Mouse (Mus musculus) hindbrain, embryonic 11.5 days (tissue): Measurements from ENCODE around the gene Rnf224. TPM values are rescaled to one million over a fixed set of nuclear protein-coding genes. Genes with fewer than 3 reads are reported as not detected.

ENCODE experiments used
- ATAC-seq: fragments of 200-750 bp; cut with Nextera tagmentation; 2 replicates; pipeline ENCODE4 v1.8.0; 2017; ENCODE audit warnings: mild to moderate bottlenecking, moderate TSS enrichment, moderate library complexity; ENCODE audit not compliant: low FRiP score
- DNase-seq: peaks from one replicate; pipeline ENCODE4 v3.0.0-alpha.2; 2015; ENCODE audit warnings: low spot score
- H3K27ac ChIP-seq: fragments of 300-500 bp; sonication (generic); 2 replicates; pipeline ENCODE4 v1.5.1; 2014; ENCODE audit warnings: mild to moderate bottlenecking, low read depth, low read length
- H3K27me3 ChIP-seq: fragments of 300-500 bp; sonication (generic); 2 replicates; pipeline ENCODE4 v1.6.1; 2014; ENCODE audit warnings: mild to moderate bottlenecking, low read length, moderate library complexity, mixed read lengths; ENCODE audit not compliant: control insufficient read depth, insufficient read depth
- H3K36me3 ChIP-seq: fragments of 300-500 bp; sonication (generic); 2 replicates; pipeline ENCODE4 v1.6.1; 2014; ENCODE audit warnings: mild to moderate bottlenecking, low read length, moderate library complexity, mixed read lengths; ENCODE audit not compliant: control insufficient read depth, insufficient read depth
- H3K4me1 ChIP-seq: fragments of 300-500 bp; sonication (generic); replicated peaks from 2 replicates; pipeline ENCODE4 v1.6.1; 2014; ENCODE audit warnings: low read length, mixed read lengths; ENCODE audit not compliant: control insufficient read depth, insufficient read depth
- H3K4me2 ChIP-seq: fragments of 300-500 bp; sonication (generic); replicated peaks from 2 replicates; pipeline ENCODE4 v1.6.1; 2014; ENCODE audit warnings: mild to moderate bottlenecking, low read depth, low read length
- H3K4me3 ChIP-seq: fragments of 300-500 bp; sonication (generic); 2 replicates; pipeline ENCODE4 v1.5.1; 2014; ENCODE audit warnings: low read depth, low read length
- H3K9ac ChIP-seq: fragments of 300-500 bp; sonication (generic); 2 replicates; pipeline ENCODE4 v1.6.1; 2014; ENCODE audit warnings: low read depth, low read length
- H3K9me3 ChIP-seq: fragments of 300-500 bp; sonication (generic); 2 replicates; pipeline ENCODE4 v1.6.1; 2016; ENCODE audit warnings: low read length; ENCODE audit not compliant: control insufficient read depth
- WGBS: fragments of 180-500 bp; shearing (Covaris S2); extraction: QIAGEN DNeasy Blood & Tissue Kit; methylation state at CpG from one replicate; pipeline ENCODE4 v1.1.7; 2014; 5-methylcytosine and 5-hydroxymethylcytosine counted together
- polyA plus RNA-seq: library from polyadenylated mRNA; unstranded; fragments of >200 nt; fragmentation: Nextera tagmentation; extraction: Ambion mirVana; gene quantifications from 2 replicates; pipeline ENCODE4 v1.2.1, GENCODE M21; 2014

The Rnf224 gene
- polyA plus RNA-seq, 1 experiment from 2014 or later, result not detected

DNA sequence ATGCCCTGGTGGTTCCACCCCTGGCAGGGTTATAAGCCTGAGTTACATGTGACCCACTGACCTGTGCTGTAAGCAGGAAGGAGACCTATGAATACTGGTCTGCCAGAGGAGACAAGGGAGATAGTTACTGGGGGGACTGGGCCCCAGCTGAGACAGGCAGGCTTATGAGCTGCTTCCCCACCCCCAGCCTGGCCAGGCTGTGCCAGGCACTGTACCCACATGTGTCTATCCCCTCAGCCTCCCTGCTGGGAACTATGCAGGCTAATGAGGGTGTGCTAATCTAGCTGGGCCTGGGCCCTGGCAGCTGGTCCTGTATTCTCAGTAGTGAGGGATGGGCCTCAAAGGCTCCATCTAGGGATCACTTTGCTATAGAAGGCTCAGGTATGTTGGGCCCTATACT, 30.7 kb upstream of the Rnf224 start:
- H3K4me1 ChIP-seq, result peaks cover 20% of the 10 kb centered on the region
- H3K27ac ChIP-seq, result no peak overlapping the region
- no peaks in the 10 kb centered on the region for H3K9me3 ChIP-seq
- H3K9ac ChIP-seq, result no peak overlapping the region
- peaks cover 13% of the 10 kb centered on the region for H3K27me3 ChIP-seq
- no peak overlapping the region for H3K4me3 ChIP-seq
- no peak overlapping the region for H3K4me2 ChIP-seq
- ATAC-seq (no peak), DNase-seq (no peak)
- H3K36me3 ChIP-seq, result no peaks in the 10 kb centered on the region; the same call in 1 of the 2 replicates

- ATAC-seq, result no peak
- no peak overlapping the region for H3K9ac ChIP-seq
- H3K4me1 ChIP-seq, result peaks cover 20% of the 10 kb centered on the region
- peaks cover 13% of the 10 kb centered on the region for H3K27me3 ChIP-seq
- H3K4me3 ChIP-seq, result no peak overlapping the region
- WGBS, result 56% methylated on average over 2 of the region's 2 CpGs
- DNase-seq, result no peak
- H3K4me2 ChIP-seq, result no peak overlapping the region
- H3K9me3 ChIP-seq, result no peaks in the 10 kb centered on the region
- no peak overlapping the region for H3K27ac ChIP-seq
- no peaks in the 10 kb centered on the region; the same call in 1 of the 2 replicates for H3K36me3 ChIP-seq
Measured at GRCm38 (mm10) chr2:25266720-25267119, 30.1 kb upstream of the Rnf224 start.

GRCm38 (mm10) chr2:25265897-25266656, 29.5 kb upstream of the Rnf224 start:
- Histone ChIP-seq H3K27ac (no peak overlapping the region), H3K4me2 (no peak overlapping the region), H3K4me3 (no peak overlapping the region), H3K27me3 (peaks cover 13% of the 10 kb centered on the region), H3K4me1 (peaks cover 13% of the 10 kb centered on the region), H3K36me3 (no peaks in the 10 kb centered on the region; the same call in 1 of the 2 replicates), H3K9me3 (no peaks in the 10 kb centered on the region), H3K9ac (peak overlapping the region; percentile 15; the same call in 1 of the 2 replicates)
- ATAC-seq, result no peak
- 71% methylated on average over 6 of the region's 6 CpGs for WGBS
- DNase-seq, result no peak

GRCm38 (mm10) chr2:25264851-25265250, 28.3 kb upstream of the Rnf224 start:
- H3K4me2 ChIP-seq, result no peak overlapping the region
- ATAC-seq, result no peak
- no peaks in the 10 kb centered on the region for H3K9me3 ChIP-seq
- H3K27ac ChIP-seq, result no peak overlapping the region
- 77% methylated on average over 3 of the region's 3 CpGs for WGBS
- H3K4me3 ChIP-seq, result no peak overlapping the region
- peaks cover 12% of the 10 kb centered on the region for H3K4me1 ChIP-seq
- peaks cover 13% of the 10 kb centered on the region for H3K27me3 ChIP-seq
- no peaks in the 10 kb centered on the region; the same call in 1 of the 2 replicates for H3K36me3 ChIP-seq
- peak overlapping the region; percentile 11; the same call in 1 of the 2 replicates for H3K9ac ChIP-seq
- no peak for DNase-seq

GRCm38 (mm10) chr2:25264286-25264660, 27.7 kb upstream of the Rnf224 start:
- no peak for ATAC-seq

DNA sequence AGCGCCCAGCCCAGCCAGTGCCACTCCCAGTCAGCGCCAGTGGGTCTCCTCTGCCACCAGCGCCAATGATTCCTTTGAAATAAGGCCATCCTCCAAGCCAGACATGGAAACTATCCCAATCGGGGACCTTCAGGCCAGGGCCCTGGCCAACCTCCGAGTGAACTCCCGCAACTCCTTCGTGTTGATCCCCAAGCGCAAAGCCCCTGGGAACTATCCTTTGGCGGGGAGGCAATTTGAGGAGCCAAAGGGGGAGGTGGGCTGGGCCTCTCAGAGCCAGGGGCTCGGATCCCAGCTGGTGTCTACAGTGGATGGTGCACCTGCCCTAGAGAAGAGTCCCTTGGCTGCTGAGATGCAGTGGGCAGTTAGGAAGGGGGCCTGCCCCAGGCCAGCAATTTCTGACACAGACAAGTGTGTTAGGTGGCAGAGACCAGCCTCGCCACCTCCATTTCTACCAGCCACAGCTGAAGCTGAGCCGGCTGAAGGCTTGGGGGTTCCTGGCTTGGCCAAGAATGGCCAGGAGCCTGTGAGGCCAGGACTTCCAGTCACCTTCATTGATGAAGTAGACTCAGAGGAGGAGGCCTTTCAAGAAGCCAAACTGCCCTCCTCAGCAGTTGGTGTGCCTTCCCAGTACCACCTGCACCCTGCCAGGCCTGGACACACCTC, 27.2 kb upstream of the Rnf224 start:
- Histone ChIP-seq H3K9me3 (no peaks in the 10 kb centered on the region), H3K4me3 (peak overlapping the region; percentile 77), H3K4me1 (peaks cover 12% of the 10 kb centered on the region), H3K36me3 (no peaks in the 10 kb centered on the region), H3K9ac (peak overlapping the region; percentile 60), H3K27ac (no peak overlapping the region), H3K4me2 (peak overlapping the region; percentile 99), H3K27me3 (peaks cover 13% of the 10 kb centered on the region)
- DNase-seq, result no peak
- no peak for ATAC-seq
- 21% methylated on average over 12 of the region's 12 CpGs for WGBS

More at GRCm38 (mm10) chr2:25264286-25264660, 27.7 kb upstream of the Rnf224 start:
- H3K9me3 ChIP-seq, result no peaks in the 10 kb centered on the region
- 81% methylated on average over 5 of the region's 5 CpGs for whole genome bisulfite sequencing
- no peak overlapping the region for H3K4me3 ChIP-seq
- peaks cover 13% of the 10 kb centered on the region for H3K27me3 ChIP-seq
- no peak for DNase-seq
- no peaks in the 10 kb centered on the region; the same call in 1 of the 2 replicates for H3K36me3 ChIP-seq
- H3K4me2 ChIP-seq, result no peak overlapping the region
- H3K9ac ChIP-seq, result no peak overlapping the region
- no peak overlapping the region for H3K27ac ChIP-seq
- peaks cover 12% of the 10 kb centered on the region for H3K4me1 ChIP-seq

GRCm38 (mm10) chr2:25262795-25263622, 26.4 kb upstream of the Rnf224 start:
- Histone ChIP-seq H3K9me3 (no peaks in the 10 kb centered on the region), H3K9ac (peak overlapping the region; percentile 60), H3K4me2 (peak overlapping the region; percentile 99), H3K4me3 (peak overlapping the region; percentile 77), H3K36me3 (no peaks in the 10 kb centered on the region), H3K27me3 (peaks cover 13% of the 10 kb centered on the region), H3K27ac (peak overlapping the region; percentile 36; the same call in 1 of the 2 replicates), H3K4me1 (peaks cover 12% of the 10 kb centered on the region)
- peak; percentile 61 for DNase-seq
- ATAC-seq, result peak; percentile 59
- under 1% methylated on average over 82 of the region's 82 CpGs for WGBS

GRCm38 (mm10) chr2:25262291-25262767, 25.7 kb upstream of the Rnf224 start, which contains the start of gene Tprn:
Gene Tprn, plus strand, starts transcription at chr2:25262618.
- Histone ChIP-seq H3K9me3 (no peaks in the 10 kb centered on the region), H3K36me3 (no peaks in the 10 kb centered on the region), H3K4me1 (peaks cover 12% of the 10 kb centered on the region), H3K9ac (peak within 1 kb of the TSS; percentile 60), H3K27ac (peak within 1 kb of the TSS; percentile 36; the same call in 1 of the 2 replicates), H3K27me3 (peaks cover 13% of the 10 kb centered on the region), H3K4me3 (peak within 1 kb of the TSS; percentile 77), H3K4me2 (peak within 1 kb of the TSS; percentile 99)
- peak; percentile 93 for DNase-seq
- under 1% methylated on average over 39 of the region's 39 CpGs for WGBS
- ATAC-seq, result peak; percentile 99
